Mouse (Mus musculus): ENCODE results near the gene Hoxa2. TPM values are rescaled to one million over a fixed set of nuclear protein-coding genes. Genes with fewer than 3 reads are reported as not detected.

Gene Hoxa2
- polyA plus RNA-seq, 1 experiment from 2014 or later = 3.3 TPM

GRCm38 (mm10) chr6:52203121-52203370, 38.4 kb upstream of the Hoxa2 start:
- no peaks in the 10 kb centered on the region for H3K4me1 ChIP-seq (replicated peaks; ENCODE audit: control insufficient read depth, insufficient read depth, low read length)
- no peaks in the 10 kb centered on the region for H3K36me3 ChIP-seq (ENCODE audit: control insufficient read depth, insufficient read depth)
- WGBS = 13% methylated on average over 10 of the region's 10 CpGs
- H3K9me3 ChIP-seq (ENCODE audit: control insufficient read depth) = no peaks in the 10 kb centered on the region
- peak overlapping the region; percentile 57 for H3K27ac ChIP-seq (ENCODE audit: low read depth, low read length)
- TF ChIP-seq CTCF (IDR thresholded peaks at IDR 0.05; ENCODE audit: low read depth) = no peak
- peak overlapping the region; percentile 96 for H3K4me2 ChIP-seq (replicated peaks; ENCODE audit: low read depth)
- peak overlapping the region; percentile 71 for H3K4me3 ChIP-seq (ENCODE audit: low read depth, low read length)
- H3K9ac ChIP-seq (ENCODE audit: low read depth, low read length) = peak overlapping the region; percentile 77
- peaks cover 41% of the 10 kb centered on the region for H3K27me3 ChIP-seq (replicated peaks; ENCODE audit: control insufficient read depth, insufficient read depth, low read length)
- no peak for ATAC-seq

- H3K4me3 ChIP-seq (ENCODE audit: low read depth, low read length) = peak overlapping the region; percentile 71
- peak overlapping the region; percentile 57; the same call in 1 of the 2 replicates for H3K27ac ChIP-seq (ENCODE audit: low read depth, low read length)
- H3K4me1 ChIP-seq (replicated peaks; ENCODE audit: control insufficient read depth, insufficient read depth, low read length) = no peaks in the 10 kb centered on the region
- no peaks in the 10 kb centered on the region for H3K9me3 ChIP-seq (ENCODE audit: control insufficient read depth)
- H3K4me2 ChIP-seq (replicated peaks; ENCODE audit: low read depth) = peak overlapping the region; percentile 96
- no peaks in the 10 kb centered on the region for H3K36me3 ChIP-seq (ENCODE audit: control insufficient read depth, insufficient read depth)
- no peak for TF ChIP-seq CTCF (IDR thresholded peaks at IDR 0.05; ENCODE audit: low read depth)
- peaks cover 41% of the 10 kb centered on the region for H3K27me3 ChIP-seq (replicated peaks; ENCODE audit: control insufficient read depth, insufficient read depth, low read length)
- WGBS = 44% methylated on average over 22 of the region's 22 CpGs
- no peak for ATAC-seq
- H3K9ac ChIP-seq (ENCODE audit: low read depth, low read length) = peak overlapping the region; percentile 77
Observed at GRCm38 (mm10) chr6:52202362-52203120, 37.9 kb upstream of the Hoxa2 start.

GRCm38 (mm10) chr6:52201269-52201668, 36.6 kb upstream of the Hoxa2 start:
- Histone ChIP-seq H3K4me2 (replicated peaks; ENCODE audit: low read depth) (peak overlapping the region; percentile 60), H3K9ac (ENCODE audit: low read depth, low read length) (no peak overlapping the region), H3K4me1 (replicated peaks; ENCODE audit: control insufficient read depth, insufficient read depth, low read length) (no peaks in the 10 kb centered on the region), H3K27me3 (replicated peaks; ENCODE audit: control insufficient read depth, insufficient read depth, low read length) (peaks cover 29% of the 10 kb centered on the region; the same call in 1 of the 2 replicates), H3K36me3 (ENCODE audit: control insufficient read depth, insufficient read depth) (no peaks in the 10 kb centered on the region), H3K4me3 (ENCODE audit: low read depth, low read length) (peak overlapping the region; percentile 16; the same call in 1 of the 2 replicates), H3K27ac (ENCODE audit: low read depth, low read length) (peak overlapping the region; percentile 3; the same call in 1 of the 2 replicates), H3K9me3 (ENCODE audit: control insufficient read depth) (no peaks in the 10 kb centered on the region)
- ATAC-seq = no peak
- 43% methylated on average over 1 of the region's 1 CpGs for WGBS
- no peak for TF ChIP-seq CTCF (IDR thresholded peaks at IDR 0.05; ENCODE audit: low read depth)

GRCm38 (mm10) chr6:52200751-52201250, 36.2 kb upstream of the Hoxa2 start:
- WGBS = 17% methylated on average over 10 of the region's 10 CpGs
- Histone ChIP-seq H3K4me1 (replicated peaks; ENCODE audit: control insufficient read depth, insufficient read depth, low read length) (no peaks in the 10 kb centered on the region), H3K27ac (ENCODE audit: low read depth, low read length) (peak overlapping the region; percentile 61), H3K36me3 (ENCODE audit: control insufficient read depth, insufficient read depth) (no peaks in the 10 kb centered on the region), H3K4me3 (ENCODE audit: low read depth, low read length) (peak overlapping the region; percentile 29), H3K27me3 (replicated peaks; ENCODE audit: control insufficient read depth, insufficient read depth, low read length) (peaks cover 24% of the 10 kb centered on the region; the same call in 1 of the 2 replicates), H3K9ac (ENCODE audit: low read depth, low read length) (peak overlapping the region; percentile 35; the same call in 1 of the 2 replicates), H3K9me3 (ENCODE audit: control insufficient read depth) (no peaks in the 10 kb centered on the region), H3K4me2 (replicated peaks; ENCODE audit: low read depth) (peak overlapping the region; percentile 60)
- no peak for TF ChIP-seq CTCF (IDR thresholded peaks at IDR 0.05; ENCODE audit: low read depth)
- ATAC-seq = peak; percentile 45

GRCm38 (mm10) chr6:52200073-52200750, 35.6 kb upstream of the Hoxa2 start:
- Histone ChIP-seq H3K4me2 (replicated peaks; ENCODE audit: low read depth) (peak overlapping the region; percentile 60), H3K9ac (ENCODE audit: low read depth, low read length) (peak overlapping the region; percentile 35; the same call in 1 of the 2 replicates), H3K4me3 (ENCODE audit: low read depth, low read length) (peak overlapping the region; percentile 29), H3K36me3 (ENCODE audit: control insufficient read depth, insufficient read depth) (no peaks in the 10 kb centered on the region), H3K9me3 (ENCODE audit: control insufficient read depth) (no peaks in the 10 kb centered on the region), H3K27me3 (replicated peaks; ENCODE audit: control insufficient read depth, insufficient read depth, low read length) (peaks cover 18% of the 10 kb centered on the region; the same call in 1 of the 2 replicates), H3K27ac (ENCODE audit: low read depth, low read length) (peak overlapping the region; percentile 61), H3K4me1 (replicated peaks; ENCODE audit: control insufficient read depth, insufficient read depth, low read length) (no peaks in the 10 kb centered on the region)
- WGBS = 16% methylated on average over 30 of the region's 30 CpGs
- no peak for TF ChIP-seq CTCF (IDR thresholded peaks at IDR 0.05; ENCODE audit: low read depth)
- peak; percentile 55 for ATAC-seq

- Histone ChIP-seq H3K36me3 (ENCODE audit: control insufficient read depth, insufficient read depth) (no peaks in the 10 kb centered on the region), H3K4me1 (replicated peaks; ENCODE audit: control insufficient read depth, insufficient read depth, low read length) (no peaks in the 10 kb centered on the region; the same call in 1 of the 2 replicates), H3K27ac (ENCODE audit: low read depth, low read length) (no peak overlapping the region), H3K9ac (ENCODE audit: low read depth, low read length) (no peak overlapping the region), H3K4me3 (ENCODE audit: low read depth, low read length) (no peak overlapping the region), H3K9me3 (ENCODE audit: control insufficient read depth) (no peaks in the 10 kb centered on the region), H3K4me2 (replicated peaks; ENCODE audit: low read depth) (peak overlapping the region; percentile 33; the same call in 1 of the 2 replicates), H3K27me3 (replicated peaks; ENCODE audit: control insufficient read depth, insufficient read depth, low read length) (0 out of 2 replicates have a peak, but pooled peaks cover under 1% of the 10 kb centered on the region)
- TF ChIP-seq CTCF (IDR thresholded peaks at IDR 0.05; ENCODE audit: low read depth) = peak; percentile 74
- WGBS = 13% methylated on average over 10 of the region's 10 CpGs
- 0 out of 2 replicates have a peak, but pooled peaks have one; percentile 34 for ATAC-seq
Observed at GRCm38 (mm10) chr6:52197271-52197670, 32.6 kb upstream of the Hoxa2 start.

Data from intestine, postnatal 0 days (tissue).